Mouse (Mus musculus): ENCODE measurements at regions not wholly inside any gene's neighbourhood (a gene's known extent, or its start where the extent isn't known, plus 50 kb on each side); places are given as distances from the start of the nearest gene placed in this dataset.

GRCm38 (mm10) chr16:76611061-76611460, 237.4 kb upstream of the Nrip1 start:
- H3ac ChIP-seq (ENCODE audit: control insufficient read depth, insufficient read length) = no peak overlapping the region
- no peaks in the 10 kb centered on the region for H3K79me2 ChIP-seq (ENCODE audit: control insufficient read depth, insufficient read depth)
- H3K27me3 ChIP-seq (ENCODE audit: control insufficient read depth, insufficient read depth, insufficient read length) = no peaks in the 10 kb centered on the region
- H3K36me3 ChIP-seq (ENCODE audit: control insufficient read depth, insufficient read depth) = no peaks in the 10 kb centered on the region
- no peak overlapping the region for H3K4me3 ChIP-seq
- TF ChIP-seq E2F4 (IDR thresholded peaks at IDR 0.05; ENCODE audit: insufficient read depth) = no peak
- no peak for TF ChIP-seq USF1 (IDR thresholded peaks at IDR 0.05; ENCODE audit: low read depth)
- no peak for TF ChIP-seq SRF (IDR thresholded peaks at IDR 0.05; ENCODE audit: control insufficient read depth, insufficient read length, low read depth)
- no peak for TF ChIP-seq POLR2AphosphoS2 (IDR thresholded peaks at IDR 0.05; ENCODE audit: insufficient read length, low read depth)
- TF ChIP-seq CEBPB (IDR thresholded peaks at IDR 0.05; ENCODE audit: insufficient read depth, poor library complexity, severe bottlenecking) = no peak
- no peak for TF ChIP-seq MYOG (IDR thresholded peaks at IDR 0.05; ENCODE audit: control insufficient read depth in 1 of 3, insufficient read depth in 1 of 3, insufficient read length in 2 of 3, low read depth in 2 of 3)
- TF ChIP-seq REST (IDR thresholded peaks at IDR 0.05; ENCODE audit: insufficient read depth, insufficient read length) = no peak
- TF ChIP-seq TCF12 (IDR thresholded peaks at IDR 0.05; ENCODE audit: insufficient read depth, poor library complexity, severe bottlenecking) = no peak
- TF ChIP-seq TCF3 (IDR thresholded peaks at IDR 0.05; ENCODE audit: insufficient read length, low read depth) = no peak
- TF ChIP-seq MAX (IDR thresholded peaks at IDR 0.05; ENCODE audit: low read depth) = no peak
- no peak for TF ChIP-seq MYOD1 (IDR thresholded peaks at IDR 0.05; ENCODE audit: control insufficient read depth in 1 of 3, insufficient read length in 2 of 3, low read depth in 2 of 3)
- no peak overlapping the region for H3K4me2 ChIP-seq (ENCODE audit: low read depth)

DNA sequence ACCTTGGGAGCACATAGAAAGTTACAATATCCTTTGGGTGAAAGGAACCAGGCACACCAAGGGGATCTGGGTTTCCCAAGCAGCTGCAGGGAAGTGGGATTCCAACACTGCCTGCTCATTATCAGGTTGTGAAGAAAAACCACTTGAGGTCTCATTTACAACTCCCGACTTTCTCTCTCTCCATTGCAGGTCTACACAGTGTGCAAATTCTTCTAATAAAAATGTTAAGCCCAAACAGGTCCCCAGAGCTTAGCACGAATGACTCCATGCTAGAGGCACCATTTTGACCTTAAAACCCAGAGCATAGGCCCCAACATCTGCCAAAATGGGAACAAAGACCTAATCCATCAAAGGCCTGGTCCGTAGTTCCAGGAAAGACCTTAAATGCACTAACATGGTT, 231.3 kb upstream of the Nrip1 start:
- H3K4me3 ChIP-seq = no peak overlapping the region
- H3K79me2 ChIP-seq (ENCODE audit: control insufficient read depth, insufficient read depth) = no peaks in the 10 kb centered on the region
- no peaks in the 10 kb centered on the region for H3K36me3 ChIP-seq (ENCODE audit: control insufficient read depth, insufficient read depth)
- H3K27me3 ChIP-seq (ENCODE audit: control insufficient read depth, insufficient read depth, insufficient read length) = no peaks in the 10 kb centered on the region
- no peak for TF ChIP-seq USF1 (IDR thresholded peaks at IDR 0.05; ENCODE audit: low read depth)
- no peak for TF ChIP-seq E2F4 (IDR thresholded peaks at IDR 0.05; ENCODE audit: insufficient read depth)
- no peak overlapping the region for H3ac ChIP-seq (ENCODE audit: control insufficient read depth, insufficient read length)
- no peak overlapping the region for H3K4me2 ChIP-seq (ENCODE audit: low read depth)

- TF ChIP-seq CEBPB (IDR thresholded peaks at IDR 0.05; ENCODE audit: insufficient read depth, poor library complexity, severe bottlenecking) (no peak), REST (IDR thresholded peaks at IDR 0.05; ENCODE audit: insufficient read depth, insufficient read length) (no peak), MAX (IDR thresholded peaks at IDR 0.05; ENCODE audit: low read depth) (no peak), POLR2A (IDR thresholded peaks at IDR 0.05; ENCODE audit: insufficient read length, low read depth) (no peak), MYOG (IDR thresholded peaks at IDR 0.05; ENCODE audit: control insufficient read depth in 1 of 3, insufficient read depth in 1 of 3, insufficient read length in 2 of 3, low read depth in 2 of 3) (no peak), USF1 (IDR thresholded peaks at IDR 0.05; ENCODE audit: low read depth) (no peak), POLR2AphosphoS2 (IDR thresholded peaks at IDR 0.05; ENCODE audit: insufficient read length, low read depth) (no peak), MYOD1 (IDR thresholded peaks at IDR 0.05; ENCODE audit: control insufficient read depth in 1 of 3, insufficient read length in 2 of 3, low read depth in 2 of 3) (no peak), SRF (IDR thresholded peaks at IDR 0.05; ENCODE audit: control insufficient read depth, insufficient read length, low read depth) (no peak), TCF12 (IDR thresholded peaks at IDR 0.05; ENCODE audit: insufficient read depth, poor library complexity, severe bottlenecking) (no peak), E2F4 (IDR thresholded peaks at IDR 0.05; ENCODE audit: insufficient read depth) (no peak), TCF3 (IDR thresholded peaks at IDR 0.05; ENCODE audit: insufficient read length, low read depth) (no peak)
- Histone ChIP-seq H3K27me3 (ENCODE audit: control insufficient read depth, insufficient read depth, insufficient read length) (no peaks in the 10 kb centered on the region), H3K4me3 (no peak overlapping the region), H3K79me2 (ENCODE audit: control insufficient read depth, insufficient read depth) (no peaks in the 10 kb centered on the region), H3K4me2 (ENCODE audit: low read depth) (no peak overlapping the region), H3K36me3 (ENCODE audit: control insufficient read depth, insufficient read depth) (no peaks in the 10 kb centered on the region), H3ac (ENCODE audit: control insufficient read depth, insufficient read length) (no peak overlapping the region)
Measured at GRCm38 (mm10) chr16:76603846-76604258, 230.2 kb upstream of the Nrip1 start.

DNA sequence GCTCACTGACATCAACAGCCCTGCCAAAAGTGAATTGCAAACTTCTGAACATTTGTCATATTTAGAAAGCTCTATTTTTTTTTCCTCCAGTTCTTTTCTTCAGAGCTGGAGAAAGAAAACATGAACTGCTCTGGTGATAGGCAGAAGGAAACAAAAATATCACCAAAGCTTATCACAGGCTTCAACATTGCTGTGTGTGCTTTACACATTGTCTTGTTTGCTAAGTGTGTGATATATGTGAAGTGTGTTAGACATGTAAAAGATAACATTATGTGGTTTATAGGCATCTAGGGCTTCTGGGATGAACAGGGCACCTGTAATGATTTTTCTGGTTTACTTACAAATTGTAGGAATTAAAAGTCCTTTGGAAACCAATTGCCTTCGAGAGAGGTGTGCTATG, 229.8 kb upstream of the Nrip1 start:
- TF ChIP-seq TCF3 (IDR thresholded peaks at IDR 0.05; ENCODE audit: insufficient read length, low read depth) (no peak), E2F4 (IDR thresholded peaks at IDR 0.05; ENCODE audit: insufficient read depth) (no peak), MAX (IDR thresholded peaks at IDR 0.05; ENCODE audit: low read depth) (no peak), REST (IDR thresholded peaks at IDR 0.05; ENCODE audit: insufficient read depth, insufficient read length) (no peak), MYOD1 (IDR thresholded peaks at IDR 0.05; ENCODE audit: control insufficient read depth in 1 of 3, insufficient read length in 2 of 3, low read depth in 2 of 3) (no peak), POLR2A (IDR thresholded peaks at IDR 0.05; ENCODE audit: insufficient read length, low read depth) (no peak), CEBPB (IDR thresholded peaks at IDR 0.05; ENCODE audit: insufficient read depth, poor library complexity, severe bottlenecking) (no peak), MYOG (IDR thresholded peaks at IDR 0.05; ENCODE audit: control insufficient read depth in 1 of 3, insufficient read depth in 1 of 3, insufficient read length in 2 of 3, low read depth in 2 of 3) (no peak), SRF (IDR thresholded peaks at IDR 0.05; ENCODE audit: control insufficient read depth, insufficient read length, low read depth) (no peak), POLR2AphosphoS2 (IDR thresholded peaks at IDR 0.05; ENCODE audit: insufficient read length, low read depth) (no peak), USF1 (IDR thresholded peaks at IDR 0.05; ENCODE audit: low read depth) (no peak), TCF12 (IDR thresholded peaks at IDR 0.05; ENCODE audit: insufficient read depth, poor library complexity, severe bottlenecking) (no peak)
- Histone ChIP-seq H3K36me3 (ENCODE audit: control insufficient read depth, insufficient read depth) (no peaks in the 10 kb centered on the region), H3K4me3 (no peak overlapping the region), H3ac (ENCODE audit: control insufficient read depth, insufficient read length) (no peak overlapping the region), H3K27me3 (ENCODE audit: control insufficient read depth, insufficient read depth, insufficient read length) (no peaks in the 10 kb centered on the region), H3K4me2 (ENCODE audit: low read depth) (no peak overlapping the region), H3K79me2 (ENCODE audit: control insufficient read depth, insufficient read depth) (no peaks in the 10 kb centered on the region)

DNA sequence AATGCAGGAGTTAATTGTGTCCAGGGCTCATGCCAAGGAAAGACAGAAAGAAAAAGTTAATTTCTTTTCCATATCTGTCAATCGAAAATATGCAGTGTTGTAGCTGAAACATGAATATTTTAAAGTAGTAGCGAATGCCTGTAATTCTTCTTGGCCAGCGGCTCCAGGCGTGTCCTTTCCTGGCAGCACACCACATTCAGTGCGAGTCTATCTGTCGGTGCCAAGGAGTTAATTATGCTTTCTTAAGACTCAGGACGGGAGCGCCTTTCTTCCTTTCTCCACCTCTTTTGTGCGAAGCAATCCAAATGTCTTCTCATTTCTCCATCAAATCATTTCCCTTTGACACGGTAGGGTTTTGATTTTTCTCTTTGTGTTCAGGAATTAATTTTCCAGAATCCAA, 226.5 kb upstream of the Nrip1 start:
- TF ChIP-seq MAX (IDR thresholded peaks at IDR 0.05; ENCODE audit: low read depth) = no peak
- no peak for TF ChIP-seq POLR2AphosphoS2 (IDR thresholded peaks at IDR 0.05; ENCODE audit: insufficient read length, low read depth)
- no peak for TF ChIP-seq MYOG (IDR thresholded peaks at IDR 0.05; ENCODE audit: control insufficient read depth in 1 of 3, insufficient read depth in 1 of 3, insufficient read length in 2 of 3, low read depth in 2 of 3)

More for the DNA sequence above, 226.5 kb upstream of the Nrip1 start:
- no peaks in the 10 kb centered on the region for H3K79me2 ChIP-seq (ENCODE audit: control insufficient read depth, insufficient read depth)
- H3K36me3 ChIP-seq (ENCODE audit: control insufficient read depth, insufficient read depth) = no peaks in the 10 kb centered on the region
- no peaks in the 10 kb centered on the region for H3K27me3 ChIP-seq (ENCODE audit: control insufficient read depth, insufficient read depth, insufficient read length)
- no peak overlapping the region for H3K4me2 ChIP-seq (ENCODE audit: low read depth)
- H3K4me3 ChIP-seq = no peak overlapping the region
- H3ac ChIP-seq (ENCODE audit: control insufficient read depth, insufficient read length) = no peak overlapping the region

All from myocyte (in vitro differentiated cells).